Mouse (Mus musculus) left cerebral cortex, postnatal 14 days (tissue): ENCODE measurements at regions not wholly inside any gene's neighbourhood (a gene's known extent, or its start where the extent isn't known, plus 50 kb on each side); places are given as distances from the start of the nearest gene placed in this dataset.

Source experiments
- DNase-seq, 2 experiments: peaks; one replicate each; pipeline ENCODE4 v3.0.0; 2021 to 2022; ENCODE audit warnings: low spot score in 2 of 2, mixed read lengths in 1 of 2
- intact Hi-C: fragments of 180-260 bp; cut with DNase I; formaldehyde crosslinking; loops from one replicate; pipeline ENCODE4 v1.15.1; 2025

GRCm38 (mm10) chr14:101382838-101383237, 182.7 kb upstream of the Prr30 start:
- intact Hi-C loops = no loop called here

GRCm38 (mm10) chr14:101381943-101382342, 181.8 kb upstream of the Prr30 start:
- intact Hi-C loops = no loop called here
- no peak for DNase-seq

More at GRCm38 (mm10) chr14:101382838-101383237, 182.7 kb upstream of the Prr30 start:
- no peak for DNase-seq

- intact Hi-C loops = loop anchor here (5.0 kb wide), 1 partner anchor 1447 kb away; no protein-coding TSS in a partner anchor
- no peak for DNase-seq
Observed at GRCm38 (mm10) chr14:101379663-101380006, 179.5 kb upstream of the Prr30 start.

GRCm38 (mm10) chr14:101378965-101379662, 179.0 kb upstream of the Prr30 start:
- DNase-seq = peak; percentile 60 to 87
- intact Hi-C loops = loop anchor here (5.0 kb wide), 1 partner anchor 1447 kb away; no protein-coding TSS in a partner anchor

- intact Hi-C loops = loop anchor here (5.0 kb wide), 1 partner anchor 1446 kb away; no protein-coding TSS in a partner anchor
- no peak for DNase-seq
Observed at GRCm38 (mm10) chr14:101378545-101378944, 178.4 kb upstream of the Prr30 start.

- intact Hi-C loops = loop anchor here (5.0 kb wide), 1 partner anchor 1444 kb away; no protein-coding TSS in a partner anchor
- no peak for DNase-seq
Observed at GRCm38 (mm10) chr14:101376690-101377089, 176.6 kb upstream of the Prr30 start.

- no peak for DNase-seq
- intact Hi-C loops = loop anchor here (5.0 kb wide), 1 partner anchor 1444 kb away; no protein-coding TSS in a partner anchor
Observed at GRCm38 (mm10) chr14:101375833-101376232, 175.7 kb upstream of the Prr30 start.

- intact Hi-C loops = no loop called here
- no peak for DNase-seq
Observed at GRCm38 (mm10) chr14:101373864-101374263, 173.7 kb upstream of the Prr30 start.

- DNase-seq = no peak
- intact Hi-C loops = no loop called here
Observed at GRCm38 (mm10) chr14:101359860-101360259, 159.7 kb upstream of the Prr30 start.

- DNase-seq = no peak
- intact Hi-C loops = no loop called here
Observed at GRCm38 (mm10) chr14:101353009-101353378, 152.9 kb upstream of the Prr30 start.

GRCm38 (mm10) chr14:101352046-101353008, 152.2 kb upstream of the Prr30 start:
- intact Hi-C loops = no loop called here
- DNase-seq = peak; percentile 26 to 28

GRCm38 (mm10) chr14:101340331-101340730, 140.2 kb upstream of the Prr30 start:
- intact Hi-C loops = no loop called here

GRCm38 (mm10) chr14:101332015-101332414, 131.9 kb upstream of the Prr30 start:
- no peak for DNase-seq
- intact Hi-C loops = no loop called here

More at GRCm38 (mm10) chr14:101340331-101340730, 140.2 kb upstream of the Prr30 start:
- no peak for DNase-seq

- DNase-seq = peak; percentile 6 to 20
- intact Hi-C loops = no loop called here
Observed at GRCm38 (mm10) chr14:101327421-101327820, 127.3 kb upstream of the Prr30 start.

- no peak for DNase-seq
- intact Hi-C loops = no loop called here
Observed at GRCm38 (mm10) chr14:101326477-101326941, 126.4 kb upstream of the Prr30 start.

- intact Hi-C loops = no loop called here
- DNase-seq = no peak
Observed at GRCm38 (mm10) chr14:101323361-101323760, 123.2 kb upstream of the Prr30 start.

GRCm38 (mm10) chr14:101307920-101308319, 107.8 kb upstream of the Prr30 start:
- intact Hi-C loops = no loop called here
- DNase-seq = no peak

GRCm38 (mm10) chr14:101304487-101305032, 104.4 kb upstream of the Prr30 start:
- intact Hi-C loops = no loop called here
- DNase-seq = no peak

GRCm38 (mm10) chr14:101297841-101298240, 97.7 kb upstream of the Prr30 start:
- DNase-seq = no peak
- intact Hi-C loops = no loop called here

GRCm38 (mm10) chr14:101294693-101295092, 94.6 kb upstream of the Prr30 start:
- peak; percentile 67 to 69 for DNase-seq
- intact Hi-C loops = no loop called here
